Mouse (Mus musculus) spleen, adult 2 months (tissue): ENCODE results near the gene Olfr970. TPM values are rescaled to one million over a fixed set of nuclear protein-coding genes. Genes with fewer than 3 reads are reported as not detected.
"Not testable (repeated sequence)": the region's sequence is repeated elsewhere in the genome, so short reads cannot be mapped to it uniquely, and the experiment has no call there.

Experiments used
- DNase-seq, 2 experiments: peaks; one replicate each; pipeline versions ENCODE4 v3.0.0 to v3.0.0-alpha.2; 2012 to 2021; ENCODE audit warnings: low spot score in 2 of 2, low read depth in 1 of 2
- H3K27ac ChIP-seq: fragments of 200-500 bp; 2 replicates; pipeline ENCODE4 v1.5.1; 2012; ENCODE audit warnings: low read length, inconsistent platforms; ENCODE audit not compliant: insufficient read depth
- H3K27me3 ChIP-seq: fragments of 200-500 bp; 2 replicates; pipeline ENCODE4 v1.6.1; 2012; ENCODE audit warnings: mild to moderate bottlenecking, moderate library complexity, low read length, inconsistent platforms; ENCODE audit not compliant: control insufficient read depth, insufficient read depth
- H3K36me3 ChIP-seq: fragments of 200-500 bp; 2 replicates; pipeline ENCODE4 v1.6.1; 2012; ENCODE audit warnings: mild to moderate bottlenecking, low read length, inconsistent platforms; ENCODE audit not compliant: control insufficient read depth, insufficient read depth
- H3K4me1 ChIP-seq: fragments of 200-500 bp; 2 replicates; pipeline ENCODE4 v1.6.1; 2011; ENCODE audit warnings: inconsistent platforms; ENCODE audit not compliant: control insufficient read depth, insufficient read depth, insufficient read length
- H3K4me3 ChIP-seq: fragments of 200-500 bp; 2 replicates; pipeline ENCODE4 v1.5.1; 2011; ENCODE audit warnings: mild to moderate bottlenecking, inconsistent platforms; ENCODE audit not compliant: insufficient read depth, insufficient read length; ENCODE audit errors: extremely low read depth
- CTCF ChIP-seq: fragments of 200-500 bp; IDR thresholded peaks from 2 replicates; pipeline ENCODE4 v1.5.1; 2011; ENCODE audit warnings: mild to moderate bottlenecking, inconsistent platforms; ENCODE audit not compliant: insufficient read depth, insufficient read length, insufficient replicate concordance; ENCODE audit errors: extremely low read depth
- POLR2A ChIP-seq: fragments of 200-500 bp; IDR thresholded peaks from 2 replicates; pipeline ENCODE4 v1.6.1; 2011; ENCODE audit warnings: low read depth, low read length, inconsistent platforms
- WGBS: fragments of 180-500 bp; shearing (Covaris S2); methylation state at CpG from one replicate; pipeline ENCODE4 v1.1.7; 2018; 5-methylcytosine and 5-hydroxymethylcytosine counted together
- polyA plus RNA-seq: library from polyadenylated mRNA; depleted of rRNA; stranded (reverse); fragments of >200 nt; gene quantifications from 2 replicates; pipeline ENCODE4 v1.2.3, GENCODE M21; 2012; rRNA removed

The Olfr970 gene
- polyA plus RNA-seq = not detected in 2 replicates

DNA sequence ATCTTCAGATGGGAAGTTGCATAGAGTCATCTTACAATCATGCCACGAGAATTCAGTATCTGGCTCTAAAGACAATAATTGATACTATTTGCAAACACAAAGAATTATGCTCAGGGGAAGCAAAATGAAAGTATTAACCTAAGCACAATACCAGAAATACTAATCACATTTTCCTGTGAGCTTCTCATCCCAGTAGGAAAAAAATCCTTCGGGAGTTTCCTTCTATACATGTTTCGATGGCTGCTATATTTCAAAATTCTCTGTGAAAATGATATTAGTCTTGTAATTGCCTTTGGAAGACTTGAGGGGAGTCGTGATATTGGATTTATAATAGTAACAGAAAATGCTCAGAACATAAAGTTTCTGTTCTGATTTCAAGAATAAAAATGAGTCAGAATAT lies at the start of gene Olfr970:
Olfr970 (plus strand) TSS at position 301 of the 400 bp plus-strand sequence.
- Histone ChIP-seq H3K4me3 (no peak within 1 kb of the TSS), H3K27me3 (no peaks in the 10 kb centered on the region), H3K36me3 (no peaks in the 10 kb centered on the region), H3K4me1 (no peaks in the 10 kb centered on the region), H3K27ac (no peak within 1 kb of the TSS)
- TF ChIP-seq POLR2A (no peak), CTCF (no peak)
- WGBS = 76% methylated on average over 4 of the region's 4 CpGs
- DNase-seq = no peak

DNA sequence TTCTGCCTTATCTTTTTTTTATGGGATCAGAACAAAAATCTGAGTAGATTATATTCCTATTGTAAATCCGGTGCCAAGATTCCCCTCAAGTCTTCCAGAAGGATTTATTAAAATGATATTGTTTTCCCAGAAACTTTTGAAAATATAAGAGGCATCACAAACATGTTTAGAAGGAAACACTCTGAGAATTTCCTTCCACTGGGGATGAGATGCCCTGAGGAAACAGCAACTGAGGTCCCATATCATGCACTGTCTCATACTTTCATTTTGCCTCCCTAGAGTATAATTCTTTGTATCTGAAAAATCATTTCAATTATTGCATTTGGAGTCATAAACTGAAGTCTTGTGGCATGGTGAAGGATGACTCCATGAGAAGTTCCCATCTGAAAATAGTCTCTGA lies 25.5 kb upstream of the Olfr970 start, which contains the start of gene Olfr968:
Olfr968 (minus strand) TSS at position 101 of the 400 bp plus-strand sequence.
- WGBS = 78% methylated on average over 1 of the region's 1 CpGs
- TF ChIP-seq POLR2A (no peak), CTCF (no peak)
- no peak for DNase-seq
- Histone ChIP-seq H3K27ac (no peak within 1 kb of the TSS), H3K4me1 (no peaks in the 10 kb centered on the region), H3K27me3 (no peaks in the 10 kb centered on the region), H3K36me3 (no peaks in the 10 kb centered on the region), H3K4me3 (no peak within 1 kb of the TSS)

DNA sequence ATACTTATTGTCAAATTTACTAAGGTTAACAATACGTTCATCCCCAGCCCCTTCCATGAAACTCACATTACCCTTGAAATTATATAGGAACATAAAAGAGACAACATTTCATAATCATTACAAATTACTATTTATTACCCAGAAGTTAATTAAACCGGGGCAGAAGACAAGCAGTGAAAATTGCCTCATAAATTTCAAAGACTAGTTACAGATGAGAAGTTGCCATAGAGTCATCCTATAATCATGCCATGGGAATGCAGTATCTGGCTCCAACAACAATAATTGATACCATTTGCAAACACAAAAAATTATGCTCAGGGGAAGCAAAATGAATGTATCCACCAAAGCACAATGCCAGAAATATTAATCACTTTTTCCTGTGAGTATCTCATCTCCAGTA lies 18.1 kb upstream of the Olfr970 start, which contains the start of gene Olfr969:
Olfr969 (plus strand) TSS at position 388 of the 400 bp plus-strand sequence.
- no peak within 1 kb of the TSS for H3K27ac ChIP-seq
- H3K36me3 ChIP-seq = no peaks in the 10 kb centered on the region
- no peaks in the 10 kb centered on the region for H3K4me1 ChIP-seq
- no peak within 1 kb of the TSS for H3K4me3 ChIP-seq
- no peak for TF ChIP-seq CTCF
- TF ChIP-seq POLR2A = no peak
- 86% methylated on average over 2 of the region's 2 CpGs for whole genome bisulfite sequencing
- no peaks in the 10 kb centered on the region for H3K27me3 ChIP-seq
- no peak for DNase-seq

DNA sequence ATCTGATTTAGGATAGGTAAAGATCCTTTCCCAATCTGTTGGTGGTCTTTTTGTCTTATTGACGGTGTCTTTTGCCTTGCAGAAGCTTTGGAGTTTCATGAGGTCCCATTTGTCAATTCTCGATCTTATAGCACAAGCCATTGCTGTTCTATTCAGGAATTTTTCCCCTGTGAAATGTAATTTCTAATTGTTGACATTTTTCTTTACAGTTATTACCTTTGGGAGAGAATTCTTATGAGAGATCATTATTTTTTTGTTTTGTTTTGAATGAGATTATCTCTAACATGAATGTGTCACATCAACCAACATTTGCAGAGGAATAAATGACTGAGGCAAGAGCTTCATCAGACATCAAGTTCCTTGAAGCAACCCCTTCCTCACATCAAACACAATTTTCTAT lies 27.9 kb downstream of the Olfr970 start, which contains the start of gene Olfr971:
Olfr971 (plus strand) TSS at position 301 of the 400 bp plus-strand sequence.
- not testable (repeated sequence) for DNase-seq, H3K36me3 ChIP-seq, H3K4me3 ChIP-seq, H3K27ac ChIP-seq, H3K27me3 ChIP-seq, H3K4me1 ChIP-seq
- 76% methylated on average over 2 of the region's 2 CpGs for WGBS

DNA sequence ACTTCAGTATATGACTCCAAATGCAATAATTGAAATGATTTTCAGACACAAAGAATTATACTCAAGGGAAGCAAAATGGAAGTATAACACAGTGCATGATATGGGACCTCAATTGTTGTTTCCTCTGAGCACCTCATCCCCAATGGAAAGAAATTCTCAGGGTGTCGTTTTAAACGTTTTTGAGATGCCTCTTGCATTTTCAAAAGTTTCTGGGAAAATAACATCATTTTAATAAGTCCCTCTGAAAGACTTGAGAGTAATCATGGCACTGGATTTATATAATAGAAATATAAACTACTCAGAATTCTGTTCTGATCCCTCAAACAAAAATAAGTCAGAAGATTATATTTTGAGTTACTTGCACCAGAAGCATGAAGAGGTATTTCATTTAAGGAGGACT lies 57.5 kb downstream of the Olfr970 start, which contains the start of gene Olfr972:
Olfr972 (plus strand) TSS at position 301 of the 400 bp plus-strand sequence.
- no peak within 1 kb of the TSS for H3K4me3 ChIP-seq
- no peak for DNase-seq
- no peaks in the 10 kb centered on the region for H3K4me1 ChIP-seq
- no peak within 1 kb of the TSS for H3K27ac ChIP-seq
- TF ChIP-seq POLR2A (no peak), CTCF (no peak)
- no peaks in the 10 kb centered on the region for H3K27me3 ChIP-seq
- 68% methylated on average over 2 of the region's 2 CpGs for WGBS
- H3K36me3 ChIP-seq = no peaks in the 10 kb centered on the region

Other genes starting within 250 kb of the Olfr970 start
- not detected in 2 replicates for gene Olfr959, start 233.3 kb upstream of the Olfr970 start, polyA plus RNA-seq
- not detected in 2 replicates for gene AW551984, start 204.5 kb upstream of the Olfr970 start, polyA plus RNA-seq
- not detected in 2 replicates for gene Olfr148, start 198.2 kb upstream of the Olfr970 start, polyA plus RNA-seq
- not detected in 2 replicates for gene Olfr960, start 187.5 kb upstream of the Olfr970 start, polyA plus RNA-seq
- gene Olfr961, start 163.8 kb upstream of the Olfr970 start, polyA plus RNA-seq = not detected in 2 replicates
- gene Olfr963, start 141.7 kb upstream of the Olfr970 start, polyA plus RNA-seq = not detected in 2 replicates
- not detected in 2 replicates for gene Olfr149, start 101.7 kb upstream of the Olfr970 start, polyA plus RNA-seq
- not detected in 2 replicates for gene Olfr965, start 97.5 kb upstream of the Olfr970 start, polyA plus RNA-seq
- not detected in 2 replicates for gene Olfr150, start 77.9 kb upstream of the Olfr970 start, polyA plus RNA-seq
- not detected in 2 replicates for gene Olfr967, start 62.6 kb upstream of the Olfr970 start, polyA plus RNA-seq
- gene Olfr968, start 25.6 kb upstream of the Olfr970 start, polyA plus RNA-seq = not detected in 2 replicates
- not detected in 2 replicates for gene Olfr969, start 17.9 kb upstream of the Olfr970 start, polyA plus RNA-seq
- not detected in 2 replicates for gene Olfr971, start 28.0 kb downstream of the Olfr970 start, polyA plus RNA-seq
- gene Olfr972, start 57.6 kb downstream of the Olfr970 start, polyA plus RNA-seq = not detected in 2 replicates
- not detected in 2 replicates for gene Olfr229, start 98.5 kb downstream of the Olfr970 start, polyA plus RNA-seq
- gene Olfr974, start 128.6 kb downstream of the Olfr970 start, polyA plus RNA-seq = not detected in 2 replicates
- not detected in 2 replicates for gene Olfr975, start 143.2 kb downstream of the Olfr970 start, polyA plus RNA-seq
- gene Olfr976, start 152.3 kb downstream of the Olfr970 start, polyA plus RNA-seq = not detected in 2 replicates
- gene Olfr978, start 183.3 kb downstream of the Olfr970 start, polyA plus RNA-seq = not detected in 2 replicates
- not detected in 2 replicates for gene Olfr979, start 194.6 kb downstream of the Olfr970 start, polyA plus RNA-seq
- not detected in 2 replicates for gene Olfr980, start 200.7 kb downstream of the Olfr970 start, polyA plus RNA-seq
- not detected in 2 replicates for gene Olfr981, start 212.6 kb downstream of the Olfr970 start, polyA plus RNA-seq